Mouse (Mus musculus) C2C12 (cell line): ENCODE data around the gene Peli3.

ENCODE experiments used
- CEBPB ChIP-seq: IDR thresholded peaks from one replicate; pipeline ENCODE4 v1.6.1; 2011; ENCODE audit warnings: low read depth, mild to moderate bottlenecking, control low read depth, moderate library complexity
- CTCF ChIP-seq: IDR thresholded peaks from one replicate; pipeline ENCODE4 v1.5.1; 2011; ENCODE audit not compliant: control insufficient read depth, insufficient read depth, insufficient read length

DNA sequence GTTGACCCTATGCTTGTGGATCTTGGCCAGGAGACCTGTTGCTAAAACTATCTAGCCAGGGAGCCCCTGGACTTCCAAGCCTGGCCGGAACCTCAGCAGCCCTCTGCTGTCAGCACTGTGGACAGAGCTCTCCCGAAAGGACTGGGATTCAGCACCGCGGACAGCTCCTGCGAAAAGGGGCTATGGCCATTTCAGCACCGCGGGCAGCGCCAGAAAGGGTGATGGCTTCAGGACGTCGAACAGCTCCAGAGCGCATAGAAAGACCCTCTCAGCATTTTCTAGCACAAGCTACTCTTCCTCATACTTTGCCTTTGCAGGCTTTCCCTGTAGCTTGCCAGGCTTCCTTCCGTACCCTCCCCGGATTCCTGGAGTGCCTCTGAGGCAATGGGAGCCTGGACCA, 46.1 kb upstream of the Peli3 start:
- TF ChIP-seq CTCF (no peak), CEBPB (no peak)
